Mouse (Mus musculus) skeletal muscle tissue, adult 2 months (tissue): ENCODE data around the gene Mrgprb2.

Experiments used
- DNase-seq: peaks from one replicate; pipeline ENCODE4 v3.0.0-alpha.2; 2012; ENCODE audit warnings: low read depth, low spot score

The Mrgprb2 gene

GRCm38 (mm10) chr7:48557986-48558385 is at the start of gene Mrgprb2:
Gene Mrgprb2 (minus strand): TSS chr7:48558086.
- no peak for DNase-seq
